Mouse (Mus musculus): ENCODE measurements around the gene Icam2. TPM values are rescaled to one million over a fixed set of nuclear protein-coding genes. Genes with fewer than 3 reads are reported as not detected.
"Not testable (repeated sequence)": the region's sequence is repeated elsewhere in the genome, so short reads cannot be mapped to it uniquely, and the experiment has no call there.

Icam2 gene
- polyA plus RNA-seq, 2 experiments, result 32.8 to 46.4 TPM

- no peaks in the 10 kb centered on the region for H3K27me3 ChIP-seq (ENCODE audit: control insufficient read depth, insufficient read depth, low read length)
- no peak overlapping the region for H3K4me3 ChIP-seq (replicated peaks; ENCODE audit: low read length)
- no peak overlapping the region for H3K27ac ChIP-seq (replicated peaks; ENCODE audit: low read depth, low read length)
- no peak for ATAC-seq (ENCODE audit: low FRiP score, low read depth)
- H3K9ac ChIP-seq (ENCODE audit: low read depth, low read length, severe bottlenecking), result no peak overlapping the region
- TF ChIP-seq POLR2A (IDR thresholded peaks at IDR 0.05; ENCODE audit: borderline replicate concordance, extremely low read depth, insufficient read depth, insufficient read length), result no peak
- 59% methylated on average over 4 of the region's 4 CpGs for WGBS
- no peaks in the 10 kb centered on the region for H3K36me3 ChIP-seq (ENCODE audit: control insufficient read depth, insufficient read depth, low read length)
- no peak overlapping the region for H3K4me2 ChIP-seq (replicated peaks; ENCODE audit: low read depth, low read length, severe bottlenecking)
- H3K9me3 ChIP-seq (ENCODE audit: control insufficient read depth, low read length), result no peaks in the 10 kb centered on the region
- DNase-seq (ENCODE audit: low spot score), result no peak
- no peaks in the 10 kb centered on the region for H3K4me1 ChIP-seq (ENCODE audit: control insufficient read depth, insufficient read depth, low read length)
Measured at GRCm38 (mm10) chr11:106351941-106352340, 35.9 kb downstream of the Icam2 start.

GRCm38 (mm10) chr11:106351253-106351652 lies 36.6 kb downstream of the Icam2 start:
- Histone ChIP-seq H3K36me3 (ENCODE audit: control insufficient read depth, insufficient read depth, low read length) (no peaks in the 10 kb centered on the region), H3K27ac (replicated peaks; ENCODE audit: low read depth, low read length) (no peak overlapping the region), H3K4me2 (replicated peaks; ENCODE audit: low read depth, low read length, severe bottlenecking) (no peak overlapping the region), H3K4me3 (replicated peaks; ENCODE audit: low read length) (no peak overlapping the region), H3K9ac (ENCODE audit: low read depth, low read length, severe bottlenecking) (no peak overlapping the region), H3K27me3 (ENCODE audit: control insufficient read depth, insufficient read depth, low read length) (no peaks in the 10 kb centered on the region), H3K9me3 (ENCODE audit: control insufficient read depth, low read length) (no peaks in the 10 kb centered on the region), H3K4me1 (ENCODE audit: control insufficient read depth, insufficient read depth, low read length) (no peaks in the 10 kb centered on the region)
- no peak for ATAC-seq (ENCODE audit: low FRiP score, low read depth)
- no peak for DNase-seq (ENCODE audit: low spot score)
- WGBS, result 52% methylated on average over 3 of the region's 3 CpGs
- TF ChIP-seq POLR2A (IDR thresholded peaks at IDR 0.05; ENCODE audit: borderline replicate concordance, extremely low read depth, insufficient read depth, insufficient read length), result no peak

- Histone ChIP-seq H3K9ac (ENCODE audit: low read depth, low read length, severe bottlenecking) (no peak overlapping the region), H3K4me1 (ENCODE audit: control insufficient read depth, insufficient read depth, low read length) (no peaks in the 10 kb centered on the region), H3K27ac (replicated peaks; ENCODE audit: low read depth, low read length) (no peak overlapping the region), H3K4me3 (replicated peaks; ENCODE audit: low read length) (no peak overlapping the region), H3K4me2 (replicated peaks; ENCODE audit: low read depth, low read length, severe bottlenecking) (no peak overlapping the region), H3K36me3 (ENCODE audit: control insufficient read depth, insufficient read depth, low read length) (no peaks in the 10 kb centered on the region), H3K9me3 (ENCODE audit: control insufficient read depth, low read length) (no peaks in the 10 kb centered on the region), H3K27me3 (ENCODE audit: control insufficient read depth, insufficient read depth, low read length) (no peaks in the 10 kb centered on the region)
- ATAC-seq (ENCODE audit: low FRiP score, low read depth) (no peak), DNase-seq (ENCODE audit: low spot score) (no peak)
- no peak for TF ChIP-seq POLR2A (IDR thresholded peaks at IDR 0.05; ENCODE audit: borderline replicate concordance, extremely low read depth, insufficient read depth, insufficient read length)
- 50% methylated on average over 4 of the region's 5 CpGs for WGBS
Measured at GRCm38 (mm10) chr11:106350853-106351252, 37.0 kb downstream of the Icam2 start.

GRCm38 (mm10) chr11:106349772-106350171 lies 38.1 kb downstream of the Icam2 start:
- no peak overlapping the region for H3K27ac ChIP-seq (replicated peaks; ENCODE audit: low read depth, low read length)
- WGBS, result 80% methylated on average over 6 of the region's 6 CpGs

GRCm38 (mm10) chr11:106344910-106345309 lies 43.0 kb downstream of the Icam2 start:
- no peak overlapping the region for H3K27ac ChIP-seq (replicated peaks; ENCODE audit: low read depth, low read length)
- no peaks in the 10 kb centered on the region for H3K9me3 ChIP-seq (ENCODE audit: control insufficient read depth, low read length)
- WGBS, result 44% methylated on average over 6 of the region's 6 CpGs
- no peaks in the 10 kb centered on the region for H3K36me3 ChIP-seq (ENCODE audit: control insufficient read depth, insufficient read depth, low read length)
- no peak overlapping the region for H3K9ac ChIP-seq (ENCODE audit: low read depth, low read length, severe bottlenecking)
- no peaks in the 10 kb centered on the region for H3K4me1 ChIP-seq (ENCODE audit: control insufficient read depth, insufficient read depth, low read length)
- no peaks in the 10 kb centered on the region for H3K27me3 ChIP-seq (ENCODE audit: control insufficient read depth, insufficient read depth, low read length)
- H3K4me2 ChIP-seq (replicated peaks; ENCODE audit: low read depth, low read length, severe bottlenecking), result no peak overlapping the region
- ATAC-seq (ENCODE audit: low FRiP score, low read depth) (no peak), DNase-seq (ENCODE audit: low spot score) (no peak)
- H3K4me3 ChIP-seq (replicated peaks; ENCODE audit: low read length), result no peak overlapping the region
- TF ChIP-seq POLR2A (IDR thresholded peaks at IDR 0.05; ENCODE audit: borderline replicate concordance, extremely low read depth, insufficient read depth, insufficient read length), result no peak

More at GRCm38 (mm10) chr11:106349772-106350171, 38.1 kb downstream of the Icam2 start:
- TF ChIP-seq POLR2A (IDR thresholded peaks at IDR 0.05; ENCODE audit: borderline replicate concordance, extremely low read depth, insufficient read depth, insufficient read length), result no peak
- Histone ChIP-seq H3K9ac (ENCODE audit: low read depth, low read length, severe bottlenecking) (no peak overlapping the region), H3K27me3 (ENCODE audit: control insufficient read depth, insufficient read depth, low read length) (no peaks in the 10 kb centered on the region), H3K4me2 (replicated peaks; ENCODE audit: low read depth, low read length, severe bottlenecking) (no peak overlapping the region), H3K4me3 (replicated peaks; ENCODE audit: low read length) (no peak overlapping the region), H3K9me3 (ENCODE audit: control insufficient read depth, low read length) (no peaks in the 10 kb centered on the region), H3K4me1 (ENCODE audit: control insufficient read depth, insufficient read depth, low read length) (no peaks in the 10 kb centered on the region), H3K36me3 (ENCODE audit: control insufficient read depth, insufficient read depth, low read length) (no peaks in the 10 kb centered on the region)
- ATAC-seq (ENCODE audit: low FRiP score, low read depth) (no peak), DNase-seq (ENCODE audit: low spot score) (no peak)

GRCm38 (mm10) chr11:106340990-106341520 lies 46.8 kb downstream of the Icam2 start:
- Histone ChIP-seq H3K4me1 (ENCODE audit: control insufficient read depth, insufficient read depth, low read length) (no peaks in the 10 kb centered on the region), H3K9me3 (ENCODE audit: control insufficient read depth, low read length) (no peaks in the 10 kb centered on the region), H3K27me3 (ENCODE audit: control insufficient read depth, insufficient read depth, low read length) (no peaks in the 10 kb centered on the region), H3K27ac (replicated peaks; ENCODE audit: low read depth, low read length) (no peak overlapping the region), H3K4me2 (replicated peaks; ENCODE audit: low read depth, low read length, severe bottlenecking) (no peak overlapping the region), H3K36me3 (ENCODE audit: control insufficient read depth, insufficient read depth, low read length) (no peaks in the 10 kb centered on the region), H3K9ac (ENCODE audit: low read depth, low read length, severe bottlenecking) (no peak overlapping the region), H3K4me3 (replicated peaks; ENCODE audit: low read length) (no peak overlapping the region)
- WGBS, result 73% methylated on average over 9 of the region's 9 CpGs
- no peak for ATAC-seq (ENCODE audit: low FRiP score, low read depth)
- no peak for DNase-seq (ENCODE audit: low spot score)
- TF ChIP-seq POLR2A (IDR thresholded peaks at IDR 0.05; ENCODE audit: borderline replicate concordance, extremely low read depth, insufficient read depth, insufficient read length), result no peak

- ATAC-seq (ENCODE audit: low FRiP score, low read depth); H3K36me3 ChIP-seq (ENCODE audit: control insufficient read depth, insufficient read depth, low read length); H3K27ac ChIP-seq (replicated peaks; ENCODE audit: low read depth, low read length); H3K9me3 ChIP-seq (ENCODE audit: control insufficient read depth, low read length); H3K9ac ChIP-seq (ENCODE audit: low read depth, low read length, severe bottlenecking); H3K4me2 ChIP-seq (replicated peaks; ENCODE audit: low read depth, low read length, severe bottlenecking); H3K4me1 ChIP-seq (ENCODE audit: control insufficient read depth, insufficient read depth, low read length); H3K27me3 ChIP-seq (ENCODE audit: control insufficient read depth, insufficient read depth, low read length); H3K4me3 ChIP-seq (replicated peaks; ENCODE audit: low read length): not testable (repeated sequence)
- peak; percentile 8 for DNase-seq (ENCODE audit: low spot score)
- WGBS, result 89% methylated on average over 4 of the region's 4 CpGs
Measured at GRCm38 (mm10) chr11:106339323-106339722, 48.6 kb downstream of the Icam2 start.
